Mouse (Mus musculus) T-helper 17 cell (primary cell): ENCODE measurements around the gene Appl1.
"Not testable (repeated sequence)": the region's sequence is repeated elsewhere in the genome, so short reads cannot be mapped to it uniquely, and the experiment has no call there.

Source experiments
- in situ Hi-C, 2 experiments: fragments of 300-600 bp; cut with MboI, MseI; formaldehyde crosslinking; loops; 1 replicate in 1 of 2; 2 replicates in 1 of 2; pipeline ENCODE4 v1.15.1; 2025; ENCODE audit warnings: high pct_unique_total_duplicates in 2 of 2

The Appl1 gene

DNA sequence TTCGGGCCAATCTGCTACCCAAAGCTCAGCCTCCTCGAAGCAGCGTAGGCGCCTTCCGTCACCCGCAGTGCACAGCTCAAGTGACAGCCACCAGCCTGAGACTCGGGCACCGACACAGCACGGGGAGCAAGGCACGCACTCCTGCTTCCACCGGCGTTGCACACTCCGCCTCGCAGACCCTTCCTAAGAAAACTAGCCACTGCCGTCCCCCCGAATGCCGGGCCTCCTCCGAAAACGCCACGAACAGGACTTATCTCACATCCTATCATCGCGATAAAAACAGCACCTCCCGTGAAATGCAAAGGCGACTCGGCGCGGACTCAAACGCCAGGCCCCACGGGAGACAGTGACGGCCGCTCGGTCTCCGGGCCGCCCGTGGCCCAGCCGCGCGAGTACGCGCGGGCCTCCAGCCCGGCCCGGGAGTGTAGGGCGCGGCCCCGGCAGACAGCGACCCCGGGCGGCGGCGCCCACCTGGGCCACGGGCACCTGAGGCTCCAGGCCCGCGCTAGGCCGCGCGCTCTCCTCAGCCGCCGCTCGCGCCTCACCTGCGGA lies 1.1 kb downstream of the Appl1 start:
- in situ Hi-C loops = loop anchor here in 1 of 2 experiments (5.0 kb wide), 1 partner anchor 38 kb away; no protein-coding TSS in a partner anchor

DNA sequence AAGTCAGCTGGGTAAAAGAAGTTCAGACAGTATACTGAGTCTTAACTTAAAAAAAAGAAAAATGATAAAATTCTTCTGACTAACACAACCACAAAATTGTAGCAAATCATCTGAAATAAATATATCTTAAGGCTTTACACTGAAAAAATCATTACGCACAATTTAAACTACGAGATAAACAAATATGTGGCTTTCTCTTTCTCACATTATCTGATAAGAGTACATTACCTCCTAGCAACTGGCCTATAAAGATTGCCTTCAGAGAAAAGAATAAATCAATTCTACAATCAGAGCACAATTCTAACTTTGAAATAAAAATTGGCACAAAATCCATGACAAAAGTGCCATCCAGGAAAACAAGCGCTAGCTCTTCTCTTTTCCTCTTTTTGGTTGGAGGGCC lies 1.9 kb downstream of the Appl1 start:
- in situ Hi-C loops = loop anchor here in 1 of 2 experiments (5.0 kb wide), 1 partner anchor 37 kb away; no protein-coding TSS in a partner anchor

DNA sequence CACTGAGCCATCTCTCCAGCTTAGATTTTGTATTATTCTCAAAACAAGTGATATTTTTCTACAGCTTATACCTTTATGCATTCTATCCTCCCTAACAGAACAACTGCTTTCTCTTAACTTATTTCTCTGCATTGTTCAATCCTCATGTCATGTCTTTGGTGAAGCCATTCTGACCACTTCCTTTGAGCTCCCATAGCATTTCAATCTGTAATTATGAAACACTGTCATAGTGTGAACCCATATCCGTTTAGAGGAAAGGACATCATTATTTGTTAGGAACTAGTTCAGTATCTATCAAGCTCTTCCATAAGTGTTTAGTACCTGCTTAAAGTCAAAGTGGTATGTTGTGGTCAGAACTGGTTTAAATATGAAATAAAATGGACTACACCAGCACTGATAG lies 10.5 kb downstream of the Appl1 start:
- in situ Hi-C loops = no loop called here

DNA sequence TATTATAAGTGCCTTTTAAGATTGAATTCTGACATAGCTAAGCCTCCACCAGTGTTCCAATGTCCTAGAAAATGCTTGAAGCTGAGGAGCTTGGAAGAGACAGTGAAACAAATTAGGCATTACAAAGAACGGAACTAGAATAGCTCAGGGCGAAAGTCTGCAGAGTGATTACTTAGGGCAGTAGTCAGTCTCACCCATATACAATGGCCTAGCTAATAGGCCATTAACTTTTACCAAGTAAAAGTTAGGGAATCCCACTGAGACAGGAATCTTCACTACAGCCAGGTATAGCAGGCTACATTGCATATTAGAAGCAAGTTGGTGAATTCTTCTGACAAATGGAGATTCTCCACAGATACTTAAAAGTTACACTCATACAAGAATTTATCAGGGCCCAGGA lies 14.9 kb downstream of the Appl1 start:
- in situ Hi-C loops = not testable (repeated sequence)

DNA sequence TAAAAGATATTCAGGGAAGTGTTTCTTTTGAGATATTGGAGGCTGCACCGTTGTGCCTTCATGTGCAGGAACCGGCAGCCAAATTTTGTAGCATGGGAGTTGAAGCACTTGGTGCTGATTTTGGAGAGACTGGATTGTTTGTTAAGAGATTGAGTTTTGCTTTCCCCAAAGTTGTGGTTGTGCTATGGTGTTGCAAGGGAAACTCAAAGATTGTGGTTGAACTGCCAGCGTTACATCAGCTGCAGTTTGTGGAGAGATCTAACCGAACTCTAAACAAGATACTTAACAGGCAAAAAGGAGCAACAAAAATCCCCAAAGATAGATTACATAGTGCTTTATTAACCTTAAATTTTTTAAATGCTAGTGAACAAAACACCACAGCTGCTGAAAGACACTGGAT lies 35.5 kb downstream of the Appl1 start:
- in situ Hi-C loops = no loop called here

DNA sequence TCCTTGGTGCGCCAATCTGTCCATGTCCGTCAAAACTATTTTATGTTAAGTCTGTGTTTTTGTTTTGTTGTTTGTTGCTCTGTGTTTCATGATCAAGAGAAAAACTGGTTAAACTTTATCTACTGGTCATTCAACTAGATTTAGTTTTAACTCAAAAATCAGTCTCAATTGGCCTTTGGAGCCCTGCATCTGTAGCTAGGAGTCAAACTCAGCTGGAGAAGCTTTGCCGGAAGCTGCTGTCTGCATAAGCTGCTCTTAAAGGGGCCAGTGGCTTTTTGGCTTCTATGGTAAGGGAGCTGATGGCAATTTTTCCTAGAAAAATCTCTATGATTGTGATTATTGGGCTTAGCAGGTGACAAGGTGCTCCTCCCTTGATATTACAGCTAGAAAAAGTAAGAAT lies 36.1 kb downstream of the Appl1 start:
- in situ Hi-C loops = loop anchor here in 1 of 2 experiments (5.0 kb wide), 1 partner anchor 32 kb away; no protein-coding TSS in a partner anchor

DNA sequence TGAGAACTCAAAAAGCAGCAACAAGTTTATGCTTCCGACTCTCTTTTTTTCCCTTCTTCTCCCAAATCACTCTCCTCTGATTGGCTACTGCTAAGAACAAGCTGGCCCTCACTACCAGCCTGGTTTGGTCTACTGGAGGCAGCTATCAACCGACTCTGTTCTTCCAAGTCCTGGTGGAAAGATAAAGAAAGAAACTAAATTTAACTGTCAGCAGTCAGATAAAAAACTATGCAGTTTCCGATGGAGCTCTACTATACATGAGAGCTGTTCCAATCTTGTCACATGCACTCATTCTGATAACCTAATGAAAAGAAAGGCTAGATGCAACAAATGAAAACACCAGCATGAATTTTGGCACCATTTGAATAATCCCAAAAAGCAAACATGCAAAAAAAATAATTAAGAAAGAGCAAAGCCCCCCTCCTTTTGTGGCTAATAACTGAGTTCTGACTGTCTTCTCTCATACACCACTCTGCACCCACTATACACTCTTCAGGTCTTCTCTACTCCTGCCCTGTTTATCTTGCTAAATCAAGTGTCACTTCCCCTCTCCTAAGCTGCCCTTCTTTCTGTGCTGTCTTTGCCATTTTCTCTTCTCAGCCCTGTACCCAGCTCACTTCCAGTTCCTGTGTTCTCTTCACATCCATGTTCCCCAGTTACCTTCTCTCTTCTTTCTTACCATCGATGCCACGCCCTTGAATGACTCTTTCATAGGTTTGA lies 47.2 kb downstream of the Appl1 start:
- in situ Hi-C loops = no loop called here

DNA sequence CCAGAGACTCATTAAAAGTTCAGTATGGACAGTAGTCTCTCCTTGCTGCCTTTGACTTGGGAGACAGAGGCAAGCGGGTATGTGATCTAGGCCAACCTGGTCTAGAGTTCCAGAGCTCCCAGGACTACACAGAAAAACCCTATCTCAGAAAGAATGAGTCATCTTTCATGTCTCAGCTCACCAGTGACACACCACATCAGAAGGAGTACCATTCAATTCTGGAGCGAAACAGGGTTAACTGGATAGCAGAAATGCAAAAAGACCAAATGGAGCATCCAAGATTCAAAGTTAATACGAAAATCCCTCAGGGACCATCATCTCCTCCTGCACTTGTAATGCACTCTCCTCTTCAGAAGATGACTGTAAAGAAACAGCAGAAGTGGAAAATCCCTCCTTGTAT lies 51.7 kb downstream of the Appl1 start:
- in situ Hi-C loops = no loop called here

DNA sequence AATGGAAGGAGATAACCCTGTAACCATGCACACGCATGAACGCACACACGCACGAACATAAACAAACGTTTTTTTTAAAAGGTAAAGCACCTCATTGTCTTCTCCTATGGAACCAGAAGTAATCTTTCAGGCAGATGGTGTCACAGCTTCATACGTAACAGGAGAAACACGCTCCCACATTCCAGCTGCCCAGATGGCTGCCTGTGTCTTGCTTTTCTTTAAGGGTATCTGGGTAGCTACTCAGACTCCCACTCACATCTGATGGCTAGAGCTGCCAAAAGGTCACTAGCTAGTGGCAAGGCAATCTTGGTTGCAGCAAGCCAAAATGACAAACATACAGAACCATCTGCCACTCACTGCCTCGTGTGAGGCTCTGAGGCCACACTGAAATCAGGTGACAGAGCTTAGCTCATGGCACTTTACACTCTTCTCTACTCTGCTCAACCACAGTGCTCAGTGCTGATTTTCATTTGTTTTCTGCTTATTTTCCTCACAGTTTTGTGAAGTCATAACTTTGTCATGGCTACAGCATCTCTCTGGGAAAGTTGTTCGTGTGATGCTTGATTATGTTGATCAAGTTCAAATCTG lies 57.3 kb downstream of the Appl1 start:
- in situ Hi-C loops = no loop called here

DNA sequence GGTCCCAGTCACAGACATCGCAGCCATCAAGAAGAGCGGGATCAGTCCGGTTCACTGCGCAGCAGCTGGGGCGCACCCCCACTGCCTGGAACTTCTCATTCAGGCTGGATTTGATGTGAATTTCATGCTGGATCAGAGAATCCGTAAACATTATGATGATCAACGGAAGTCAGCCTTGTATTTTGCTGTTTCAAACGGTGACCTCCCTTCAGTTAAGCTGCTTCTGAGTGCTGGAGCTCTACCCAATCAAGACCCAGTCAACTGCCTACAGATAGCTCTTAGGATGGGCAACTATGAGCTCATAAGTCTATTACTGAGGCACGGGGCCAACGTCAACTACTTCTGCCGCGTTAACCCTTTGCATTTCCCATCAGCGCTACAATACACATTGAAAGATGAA lies 59.2 kb downstream of the Appl1 start:
- in situ Hi-C loops = no loop called here

DNA sequence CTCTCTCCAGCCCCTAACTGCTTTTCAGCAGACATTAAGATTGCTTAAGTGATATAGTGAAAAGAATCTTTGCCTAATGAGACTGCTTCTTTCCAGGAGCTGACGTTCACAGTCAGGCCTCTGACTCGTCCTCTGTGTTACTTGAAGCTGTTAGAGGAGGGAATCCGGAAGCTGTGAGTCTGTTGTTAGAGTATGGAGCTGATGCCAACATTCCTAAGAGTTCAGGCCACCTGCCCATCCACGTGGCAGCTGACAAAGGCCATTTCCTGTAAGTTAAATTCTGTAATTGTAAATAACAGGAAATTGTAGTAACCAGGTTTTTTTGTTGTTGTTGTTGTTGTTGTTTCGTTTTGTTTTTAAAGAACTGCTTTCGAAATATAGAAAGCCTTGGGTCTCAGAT lies 59.8 kb downstream of the Appl1 start:
- in situ Hi-C loops = no loop called here

DNA sequence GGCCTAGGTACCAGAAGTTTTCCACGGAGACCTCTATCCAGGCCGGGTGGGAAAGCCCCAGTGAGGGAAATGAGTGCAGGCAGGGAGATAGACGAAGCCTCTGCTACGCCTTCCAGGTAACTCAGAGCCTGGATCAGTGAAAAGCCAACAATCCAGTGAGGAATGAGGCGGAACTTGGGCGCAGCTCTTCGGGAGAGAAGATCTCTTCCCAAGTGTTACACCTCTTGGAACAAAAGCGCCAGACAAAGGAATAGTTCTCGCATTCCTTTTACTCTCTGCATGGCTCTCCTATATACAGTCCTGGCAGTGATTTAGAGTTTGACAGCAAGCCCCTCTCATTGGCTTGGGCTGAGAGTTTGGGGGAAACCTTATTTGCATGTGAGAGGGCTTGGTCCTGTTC lies 60.6 kb downstream of the Appl1 start:
- in situ Hi-C loops = not testable (repeated sequence)

DNA sequence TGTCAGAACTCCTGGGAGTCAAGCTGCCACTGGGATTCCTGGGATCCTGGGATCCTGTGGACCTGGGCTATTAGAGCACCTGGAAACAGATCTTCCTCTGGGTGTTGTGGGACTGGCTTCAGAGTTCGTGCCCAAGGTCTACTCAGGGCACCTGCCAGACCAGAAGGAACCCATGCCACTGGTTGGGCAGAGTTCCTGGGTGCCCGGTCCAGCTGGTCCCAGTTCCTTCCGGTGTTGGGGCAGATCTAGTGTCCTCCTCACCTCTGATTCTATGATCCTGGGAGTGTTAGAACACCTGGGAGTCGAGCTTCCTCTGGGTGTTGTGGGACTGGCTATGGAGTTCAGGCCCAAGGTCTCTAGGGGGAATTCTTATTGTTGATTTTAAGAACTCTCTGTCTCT lies 63.6 kb downstream of the Appl1 start:
- in situ Hi-C loops = no loop called here

DNA sequence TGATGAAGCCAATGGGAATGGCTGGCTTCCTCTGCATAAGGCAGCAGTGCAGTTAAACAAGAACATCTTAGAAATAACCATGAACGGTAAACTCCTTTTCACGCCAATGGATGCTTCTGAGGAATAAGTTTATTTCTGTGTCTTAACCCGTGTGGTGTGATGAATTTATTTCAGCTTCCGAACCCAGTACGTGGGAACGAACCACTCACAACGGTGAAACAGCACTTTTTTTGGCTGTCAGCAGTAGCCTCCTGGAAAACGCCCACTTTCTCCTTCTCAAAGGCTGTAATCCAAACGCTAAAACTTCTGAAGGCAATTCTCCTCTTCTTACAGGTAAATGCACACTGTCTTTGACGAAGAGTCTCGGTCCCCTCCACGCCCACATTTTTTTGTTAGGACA lies 70.1 kb downstream of the Appl1 start:
- in situ Hi-C loops = no loop called here

DNA sequence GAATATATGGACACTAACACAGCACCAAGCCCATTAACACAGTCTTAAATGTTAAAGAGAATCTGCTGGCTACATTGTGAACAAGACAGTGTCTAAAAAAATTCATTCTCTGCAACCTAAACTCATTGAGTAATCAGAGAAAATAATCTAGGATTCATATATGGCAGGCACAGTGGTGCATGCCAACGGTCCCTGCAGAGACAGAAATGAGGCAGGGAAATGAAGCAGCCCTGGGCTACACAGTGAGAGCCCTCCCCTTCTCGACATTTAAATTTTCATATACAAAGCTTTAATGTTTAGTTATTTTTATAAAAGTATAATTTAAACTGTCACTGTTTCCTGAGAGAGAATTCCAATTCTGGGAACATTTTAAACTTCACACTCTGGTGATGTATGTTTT lies 71.5 kb downstream of the Appl1 start:
- in situ Hi-C loops = no loop called here

DNA sequence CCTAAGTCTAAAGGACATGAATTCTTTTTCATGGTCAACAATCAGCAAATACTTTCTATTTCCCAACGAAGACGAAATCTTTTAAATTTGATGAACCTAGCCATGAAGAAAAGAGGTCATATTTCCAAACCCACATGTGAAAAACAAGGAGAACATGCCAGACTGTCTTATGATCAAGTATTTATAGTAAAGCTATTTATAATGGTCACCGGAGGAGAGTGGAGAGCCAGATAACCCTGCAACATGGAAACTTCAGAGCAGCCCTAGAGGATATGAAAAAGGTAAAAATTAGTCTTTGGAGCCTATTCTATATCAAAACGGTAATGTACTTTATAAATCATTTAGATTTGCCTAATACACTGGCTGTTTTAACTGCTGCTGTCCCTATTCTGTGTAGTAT lies 76.6 kb downstream of the Appl1 start, which contains the start of gene Asb14:
Gene Asb14, plus strand, starts transcription at position 166 of the 400 bp plus-strand sequence.
- in situ Hi-C loops = no loop called here

DNA sequence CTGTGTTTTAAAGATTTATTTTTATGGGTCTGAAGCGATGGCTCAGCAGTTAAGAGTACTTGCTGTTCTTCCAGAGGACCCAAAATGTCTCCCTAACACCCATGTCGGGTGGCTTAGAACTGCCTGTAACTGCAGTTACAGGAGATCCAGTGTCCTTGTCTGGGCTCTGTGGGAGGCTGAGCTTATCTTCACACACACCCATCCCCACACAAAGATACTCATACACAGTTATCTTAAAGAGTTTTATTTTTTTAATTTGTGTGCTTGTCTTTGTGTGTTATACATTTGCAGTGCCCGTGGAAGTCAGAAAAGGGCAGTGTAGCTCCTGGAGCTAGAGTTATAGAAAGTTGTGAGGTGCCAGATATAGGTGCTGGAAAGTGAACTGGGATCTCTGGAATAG lies 80.3 kb downstream of the Appl1 start:
- in situ Hi-C loops = no loop called here

DNA sequence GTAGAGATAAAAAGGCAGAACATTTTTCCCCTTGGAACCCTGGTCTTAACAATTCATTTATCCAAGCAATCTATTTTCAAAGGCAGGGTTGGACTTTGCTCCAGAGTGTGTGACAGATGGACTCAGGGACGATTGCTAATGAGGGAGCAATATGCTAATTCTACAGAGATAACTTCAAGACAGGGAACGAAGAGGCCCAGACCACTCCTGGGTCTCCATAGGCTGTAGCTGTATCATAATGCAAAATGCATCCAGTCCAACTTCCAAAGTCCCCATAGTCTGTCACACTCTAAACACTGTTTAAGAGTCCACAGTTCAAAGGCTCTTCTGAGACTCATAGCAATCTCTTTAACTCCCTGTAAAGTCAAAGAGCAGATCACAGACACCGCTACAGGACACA lies 83.8 kb downstream of the Appl1 start:
- in situ Hi-C loops = no loop called here

DNA sequence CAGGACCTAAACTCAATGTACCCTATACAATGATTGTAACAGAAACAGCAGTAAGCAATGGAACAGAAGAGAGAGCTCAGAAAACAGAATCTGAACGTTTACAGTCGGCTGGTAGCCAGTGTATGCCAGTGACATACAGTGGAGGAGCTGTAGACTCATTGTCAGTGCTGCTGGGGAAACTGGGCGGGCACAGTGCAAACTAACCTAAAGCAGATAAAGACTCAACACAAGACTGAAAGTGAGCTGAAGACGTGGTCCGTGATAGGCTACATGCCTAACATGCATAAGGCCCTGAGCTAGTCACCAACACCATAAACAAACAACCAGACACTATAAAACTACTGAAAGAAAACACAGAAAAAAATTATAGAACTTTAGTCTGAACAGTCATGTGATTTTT lies 89.3 kb downstream of the Appl1 start:
- in situ Hi-C loops = no loop called here

DNA sequence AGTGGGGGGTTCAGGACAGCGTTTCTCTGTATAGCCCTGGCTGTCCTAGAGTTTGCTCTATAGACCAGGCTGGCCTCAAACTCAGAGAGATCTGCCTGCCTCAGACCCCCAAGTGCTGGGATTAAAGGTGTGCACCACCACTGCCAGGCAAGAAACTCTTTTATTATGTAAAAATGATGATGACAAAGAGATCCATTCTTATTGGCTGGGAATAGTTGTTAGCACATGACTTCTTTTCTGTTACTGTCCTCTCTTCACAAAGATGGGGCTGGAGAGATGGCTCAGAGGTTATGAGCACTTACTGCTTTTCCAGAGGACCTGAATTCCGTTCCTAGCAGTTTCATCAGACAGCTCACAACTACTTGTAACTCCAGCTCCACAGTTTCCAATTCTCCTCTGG lies 91.1 kb downstream of the Appl1 start:
- in situ Hi-C loops = no loop called here

DNA sequence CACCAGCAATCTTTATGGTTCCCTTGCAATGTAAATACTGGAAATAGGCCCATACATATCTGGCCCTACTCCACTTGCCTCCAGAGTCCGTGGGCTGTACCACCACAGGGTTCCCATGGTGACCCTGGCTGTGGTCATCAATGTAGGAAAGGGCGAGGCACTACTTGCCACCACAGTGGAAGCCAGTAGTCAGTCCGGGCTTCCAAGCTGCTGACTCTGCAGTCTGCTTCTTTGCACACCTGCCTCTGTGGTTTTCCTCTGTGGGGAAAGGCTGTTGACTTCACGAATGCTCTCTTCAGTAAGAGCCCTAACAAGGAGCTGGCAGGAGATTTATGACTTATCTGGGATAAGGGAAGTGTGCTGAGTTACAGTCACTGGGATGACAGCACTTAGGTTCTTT lies 92.3 kb downstream of the Appl1 start:
- in situ Hi-C loops = no loop called here
